In genomic region chr1:91577883-91578517, GRCm38 (mm10) we compare ENCODE assay signal across 14 mouse cellular contexts. TPM values are rescaled to one million over a fixed set of nuclear protein-coding genes. Genes with fewer than 3 reads are reported as not detected.
DNase-seq lines count a peak whose midpoint lies in the region; ATAC-seq lines count a peak whose summit lies in the region.
"Had no signal": no experiment of that assay in that cellular context is flagged by ENCODE, and none has a peak within 500 bp of the region (broad histone marks: within the 10 kb centered on the region; RNA-seq: fewer than 3 reads in every experiment).

No protein-coding gene starts in this region.

- WGBS in kidney, embryonic 16.5 days = 42% methylated on average over 7 of the region's 7 CpGs
- 76% methylated on average over 7 of the region's 7 CpGs for WGBS in embryonic facial prominence, embryonic 10.5 days
- 38% methylated on average over 7 of the region's 7 CpGs for WGBS in stomach, embryonic 16.5 days

- H3K4me3 ChIP-seq in kidney, embryonic 16.5 days (ENCODE audit: low read length) = no peak overlapping the region
- no peak overlapping the region for H3K4me3 ChIP-seq in embryonic facial prominence, embryonic 10.5 days
- no peak overlapping the region for H3K4me3 ChIP-seq in stomach, embryonic 16.5 days (replicated peaks; ENCODE audit: low read length)
- H3K4me3 ChIP-seq: hindbrain, embryonic 10.5 days; limb, embryonic 15.5 days; midbrain, embryonic 12.5 days had no signal

- no peak overlapping the region for H3K27ac ChIP-seq in kidney, embryonic 16.5 days (ENCODE audit: low read length)
- H3K27ac ChIP-seq in embryonic facial prominence, embryonic 10.5 days (replicated peaks) = peak overlapping the region; percentile 49
- H3K27ac ChIP-seq in stomach, embryonic 16.5 days (ENCODE audit: low read length) = no peak overlapping the region
- H3K27ac ChIP-seq: hindbrain, embryonic 10.5 days; limb, embryonic 15.5 days; midbrain, embryonic 12.5 days had no signal

- ATAC-seq in kidney, embryonic 16.5 days (ENCODE audit: low FRiP score, low TSS enrichment) = peak; percentile 75
- ATAC-seq in stomach, embryonic 16.5 days (ENCODE audit: insufficient read depth, low FRiP score) = peak; percentile 65
- no peak for ATAC-seq in activated CD4-positive, CD25-positive, alpha-beta regulatory T cell, adult 4 months

- no peaks in the 10 kb centered on the region for H3K9me3 ChIP-seq in kidney, embryonic 16.5 days (ENCODE audit: low read length)
- no peaks in the 10 kb centered on the region for H3K9me3 ChIP-seq in embryonic facial prominence, embryonic 10.5 days
- H3K9me3 ChIP-seq in stomach, embryonic 16.5 days (replicated peaks; ENCODE audit: control insufficient read depth, low read length) = no peaks in the 10 kb centered on the region
- H3K9me3 ChIP-seq: hindbrain, embryonic 10.5 days; limb, embryonic 15.5 days; midbrain, embryonic 12.5 days had no signal

- no peak overlapping the region for H3K4me2 ChIP-seq in kidney, embryonic 16.5 days (replicated peaks; ENCODE audit: low read depth, low read length)
- H3K4me2 ChIP-seq in stomach, embryonic 16.5 days (ENCODE audit: low read depth, low read length) = no peak overlapping the region
- H3K4me2 ChIP-seq: limb, embryonic 15.5 days; midbrain, embryonic 12.5 days had no signal

- no peak overlapping the region for H3K9ac ChIP-seq in kidney, embryonic 16.5 days (replicated peaks; ENCODE audit: low read length)
- H3K9ac ChIP-seq in stomach, embryonic 16.5 days (ENCODE audit: low read length) = no peak overlapping the region
- H3K9ac ChIP-seq: limb, embryonic 15.5 days; midbrain, embryonic 12.5 days had no signal

- no peaks in the 10 kb centered on the region for H3K27me3 ChIP-seq in kidney, embryonic 16.5 days (ENCODE audit: insufficient read depth, low read length)
- H3K27me3 ChIP-seq in embryonic facial prominence, embryonic 10.5 days (replicated peaks; ENCODE audit: low read depth, poor library complexity, severe bottlenecking) = no peaks in the 10 kb centered on the region
- no peaks in the 10 kb centered on the region for H3K27me3 ChIP-seq in stomach, embryonic 16.5 days (ENCODE audit: control insufficient read depth, insufficient read depth, low read length)
- H3K27me3 ChIP-seq: limb, embryonic 15.5 days; midbrain, embryonic 12.5 days had no signal

- no peak for DNase-seq in kidney, adult 8-10 months
- DNase-seq in ovary, postnatal 36 days (ENCODE audit: low spot score) = peak; percentile 32
- DNase-seq in ovary, adult 18-20 months (ENCODE audit: low spot score) = no peak
- DNase-seq in embryonic facial prominence, embryonic 10.5 days (ENCODE audit: low spot score) = peak; percentile 23
- DNase-seq in B cell, adult 2 months = no peak
- DNase-seq: cerebellum, postnatal 14 days; kidney, adult 2 months; thymus, postnatal 36 days had no signal

- H3K36me3 ChIP-seq in kidney, embryonic 16.5 days (ENCODE audit: insufficient read depth, low read length) = no peaks in the 10 kb centered on the region
- no peaks in the 10 kb centered on the region for H3K36me3 ChIP-seq in embryonic facial prominence, embryonic 10.5 days (replicated peaks)
- no peaks in the 10 kb centered on the region for H3K36me3 ChIP-seq in stomach, embryonic 16.5 days (ENCODE audit: control insufficient read depth, insufficient read depth, low read length)
- H3K36me3 ChIP-seq: hindbrain, embryonic 10.5 days; limb, embryonic 15.5 days; midbrain, embryonic 12.5 days had no signal

- H3K4me1 ChIP-seq in kidney, embryonic 16.5 days (ENCODE audit: insufficient read depth, low read length) = no peaks in the 10 kb centered on the region
- peaks cover 14% of the 10 kb centered on the region for H3K4me1 ChIP-seq in embryonic facial prominence, embryonic 10.5 days
- H3K4me1 ChIP-seq in stomach, embryonic 16.5 days (ENCODE audit: control insufficient read depth, insufficient read depth, low read length) = peaks cover 6% of the 10 kb centered on the region; the same call in 1 of the 2 replicates
- H3K4me1 ChIP-seq: midbrain, embryonic 12.5 days had no signal

RNA-seq across cellular contexts. Expression of gene Asb1, which starts 37.7 kb away (rescaled TPM):
- polyA plus RNA-seq in kidney, embryonic 16.5 days (2015; fragmentation: Nextera tagmentation; extraction: Ambion mirVana) = 5.0 and 6.6 TPM in 2 replicates
- polyA plus RNA-seq in embryonic facial prominence, embryonic 10.5 days (2016; fragmentation: Nextera tagmentation; extraction: Ambion mirVana) = 6.5 and 7.3 TPM in 2 replicates
- 3.8 and 5.2 TPM in 2 replicates for polyA plus RNA-seq in stomach, embryonic 16.5 days (2015; fragmentation: Nextera tagmentation; extraction: Ambion mirVana)
- 1 to 10 TPM; 2.3 to 2.8 TPM for polyA plus RNA-seq in activated CD4-positive, CD25-positive, alpha-beta regulatory T cell, adult 4 months (2017; shearing (Covaris generic))

Comparison
In these comparisons a context has a peak if more than half of its experiments do, and no peak if none do; other contexts are left out.
1. DNase-seq: peak in ovary, postnatal 36 days (single experiment) and embryonic facial prominence, embryonic 10.5 days (single experiment); none in kidney, adult 8-10 months (0 of 2), ovary, adult 18-20 months (single experiment) and B cell, adult 2 months (0 of 2).